Mouse (Mus musculus) embryonic fibroblast, embryonic 13.5 days (primary cell): ENCODE results near the gene Sox18.

Experiments
- CTCF ChIP-seq: IDR thresholded peaks from 2 replicates; pipeline ENCODE4 v1.5.1; 2011; ENCODE audit warnings: mild to moderate bottlenecking, control low read depth, low read length, moderate library complexity, borderline replicate concordance; ENCODE audit not compliant: insufficient read depth
- POLR2A ChIP-seq: IDR thresholded peaks from 2 replicates; pipeline ENCODE4 v1.6.1; 2011; ENCODE audit warnings: low read depth, mild to moderate bottlenecking, control low read depth, low read length, moderate library complexity

DNA sequence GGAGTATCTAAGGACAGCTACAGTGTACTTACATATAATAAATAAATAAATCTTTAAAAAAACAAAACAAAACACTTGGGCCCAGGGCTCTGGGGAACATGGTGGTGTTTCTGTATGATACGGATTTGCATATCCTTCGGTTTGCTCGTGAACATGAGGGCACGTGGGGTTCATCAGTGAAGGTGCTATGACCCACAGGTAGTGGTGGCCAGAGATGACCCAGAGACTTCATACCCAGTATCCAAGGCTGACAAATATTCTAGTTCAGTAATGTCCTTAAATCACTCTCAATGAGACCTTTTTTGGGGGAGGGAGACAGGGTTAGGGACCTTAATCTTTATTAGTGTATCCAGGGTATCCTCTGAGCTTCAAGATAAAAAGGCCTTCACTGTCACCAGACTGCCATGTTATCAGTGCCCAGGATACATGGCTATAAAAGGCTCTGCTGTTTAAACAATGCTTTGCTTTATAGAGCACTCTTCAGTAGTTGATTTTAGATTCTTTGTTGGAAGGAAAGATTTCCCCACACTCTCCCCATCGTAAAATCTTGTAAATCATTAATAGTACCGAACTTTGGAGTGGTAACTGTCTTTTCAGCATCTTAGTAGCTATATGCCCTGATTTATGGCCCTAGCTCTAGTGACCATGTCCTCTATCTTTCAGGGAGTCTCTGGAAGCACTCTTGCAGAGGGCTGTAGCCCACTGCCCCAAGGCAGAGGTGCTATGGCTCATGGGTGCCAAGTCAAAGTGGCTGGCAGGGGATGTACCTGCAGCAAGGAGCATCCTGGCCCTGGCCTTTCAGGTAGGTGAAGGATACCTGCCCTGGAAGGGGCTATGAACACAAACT lies 24.6 kb downstream of the Sox18 start:
- TF ChIP-seq CTCF (no peak), POLR2A (no peak)
